Mouse (Mus musculus): Measurements from ENCODE around the gene Acvr2b.

The Acvr2b gene

DNA sequence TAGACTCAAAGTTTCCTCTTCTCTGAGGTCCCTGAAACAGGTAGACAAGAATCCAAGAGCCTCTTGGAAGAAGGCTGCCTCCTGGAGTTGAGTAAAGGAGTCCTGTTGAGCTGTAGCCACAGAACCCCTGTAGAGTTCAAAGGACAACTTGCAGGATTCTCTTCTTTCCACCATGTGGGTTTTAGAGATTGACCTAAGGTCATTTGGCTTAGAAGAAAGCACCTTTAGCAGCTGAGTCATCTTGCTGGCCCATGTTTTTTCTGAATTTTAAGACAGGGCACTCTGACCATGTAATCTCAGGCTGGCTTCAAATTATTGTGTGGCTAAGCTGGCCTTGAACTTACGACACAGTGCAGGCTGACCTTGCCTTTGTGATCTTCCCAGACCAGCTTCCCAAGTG lies 71.1 kb downstream of the Acvr2b start:
- no peak for DNase-seq (ENCODE audit: low spot score in 2 of 2)

DNA sequence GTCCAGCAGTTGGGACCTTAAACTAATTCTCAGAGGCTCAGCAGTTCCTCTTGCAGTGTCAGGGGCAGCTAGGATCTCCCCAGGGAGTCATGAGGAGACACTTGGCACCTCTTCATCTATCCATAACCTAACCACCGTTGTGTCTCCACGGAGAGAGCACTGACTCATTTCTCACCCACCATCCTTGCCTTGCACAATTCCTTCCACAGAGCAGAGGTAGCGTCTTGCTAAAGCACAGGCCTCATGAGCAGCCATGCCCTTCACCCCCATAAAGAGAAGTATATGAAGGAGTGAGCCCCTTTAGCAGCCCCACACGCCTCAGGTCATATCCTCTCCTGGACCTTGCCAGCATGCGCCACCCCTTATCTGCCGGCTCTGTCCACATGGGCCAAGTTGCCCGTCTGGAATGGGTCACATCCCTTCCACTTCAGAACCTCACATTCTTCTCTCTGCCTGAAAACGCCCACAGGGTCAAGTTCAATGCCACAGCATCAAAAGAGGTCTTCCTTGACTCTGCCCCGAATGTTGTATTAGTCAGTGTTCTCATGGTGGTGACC lies 71.8 kb downstream of the Acvr2b start:
- no peak for DNase-seq (ENCODE audit: low spot score in 2 of 2)

DNA sequence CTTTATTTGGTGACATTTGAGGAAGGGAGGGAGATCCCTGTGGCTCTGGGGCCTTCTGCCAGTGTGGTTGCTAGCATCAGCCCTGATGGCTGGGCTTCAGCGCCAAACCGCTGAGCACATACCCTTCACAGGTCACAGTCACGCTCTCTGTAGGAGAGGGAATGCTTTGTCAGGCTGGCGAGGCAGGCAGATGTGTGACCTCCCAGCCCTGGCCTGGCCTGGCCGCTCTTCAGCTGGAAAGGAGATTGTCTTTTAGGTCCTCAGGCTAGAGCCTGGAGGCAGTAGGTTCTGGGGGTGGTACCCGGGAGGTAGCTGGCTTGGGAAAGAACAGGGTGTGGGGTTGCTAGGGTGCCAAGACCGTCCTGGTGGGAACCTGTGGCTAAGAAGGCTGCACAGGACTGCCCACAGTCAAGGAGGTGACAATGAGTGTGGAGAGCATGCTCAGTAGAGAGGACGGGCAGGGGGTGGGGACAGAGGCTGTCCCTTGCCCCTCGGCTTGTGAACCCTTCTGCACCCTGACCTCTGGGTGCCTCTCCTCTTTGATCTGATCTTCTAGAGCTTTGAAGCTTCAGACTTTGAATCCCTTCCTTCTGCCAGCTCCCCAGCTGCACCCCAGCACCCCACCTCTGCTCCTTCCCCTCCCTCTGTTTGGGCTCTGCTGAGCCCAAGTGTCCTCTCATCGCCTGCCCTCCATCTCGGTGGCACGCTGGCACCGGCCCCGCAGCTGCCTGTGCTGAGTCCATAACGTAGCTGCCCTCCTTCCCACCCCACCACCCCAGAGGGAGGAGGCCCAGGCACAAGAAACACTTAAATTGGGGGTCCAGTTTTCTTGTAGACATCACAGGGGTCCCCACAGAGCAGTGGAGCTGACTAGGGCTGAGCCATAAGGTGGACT lies 73.0 kb downstream of the Acvr2b start:
- no peak for DNase-seq (ENCODE audit: low spot score in 2 of 2)

DNA sequence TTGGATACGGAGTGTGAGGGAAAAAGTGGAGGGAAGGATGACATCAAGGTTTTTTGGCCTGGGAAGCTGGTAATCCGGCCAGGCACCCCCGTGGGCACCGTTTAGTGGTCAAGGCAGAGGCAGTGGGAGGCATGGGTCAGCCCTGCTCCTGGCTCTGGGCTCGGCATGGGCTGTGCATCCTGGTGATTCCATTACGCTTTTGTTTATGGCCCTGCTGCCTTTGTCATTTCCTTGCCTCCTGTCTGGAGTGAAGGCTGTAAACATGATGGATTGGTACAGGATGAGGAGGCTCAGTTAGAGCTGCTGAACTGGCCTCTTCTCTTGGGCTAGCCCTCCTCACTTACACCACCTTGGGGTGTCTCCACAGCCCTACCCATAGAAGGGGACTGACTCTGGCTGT lies 75.8 kb downstream of the Acvr2b start:
- no peak for DNase-seq (ENCODE audit: low spot score in 2 of 2)

DNA sequence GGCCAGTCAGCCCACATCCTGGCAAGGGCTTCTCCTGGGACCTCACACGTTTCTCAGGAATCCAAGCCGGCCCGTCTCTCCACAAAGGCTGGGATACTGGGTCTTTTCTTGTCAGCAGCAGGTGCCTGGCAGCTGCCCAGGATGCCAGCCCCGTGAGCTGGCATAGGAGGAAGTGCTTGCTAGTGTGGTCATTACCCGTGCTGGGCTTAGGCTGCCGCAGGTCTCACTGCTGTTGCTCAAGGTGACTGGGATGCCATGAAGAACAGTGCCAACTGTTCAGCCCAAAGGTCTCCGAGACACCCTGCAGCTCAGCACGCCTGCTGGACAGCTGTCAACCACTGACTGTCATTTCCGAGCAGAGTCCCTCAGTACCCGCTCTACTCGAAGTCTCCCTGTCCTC lies 76.4 kb downstream of the Acvr2b start:
- DNase-seq (ENCODE audit: low spot score in 2 of 2) = no peak

DNA sequence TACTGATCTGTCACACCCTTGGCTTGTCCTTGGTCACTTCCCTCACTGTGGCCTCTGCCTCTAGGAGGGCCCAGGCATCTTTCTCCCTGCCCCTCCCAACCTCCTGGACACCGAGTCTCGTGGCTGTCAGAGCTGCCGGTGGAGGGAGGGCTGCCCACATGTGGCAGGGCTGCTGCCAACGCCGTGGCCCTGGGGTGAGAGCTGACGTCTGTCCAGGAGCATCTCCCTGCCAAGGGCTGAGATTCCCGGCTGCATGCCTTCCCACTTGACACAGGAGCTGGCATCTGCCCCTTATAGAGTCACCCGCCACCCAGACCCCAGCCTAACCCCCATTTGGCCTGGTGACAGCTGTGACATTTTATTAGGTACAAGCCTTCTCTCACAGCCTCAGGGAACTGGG lies 77.4 kb downstream of the Acvr2b start:
- no peak for DNase-seq (ENCODE audit: low spot score in 2 of 2)

DNA sequence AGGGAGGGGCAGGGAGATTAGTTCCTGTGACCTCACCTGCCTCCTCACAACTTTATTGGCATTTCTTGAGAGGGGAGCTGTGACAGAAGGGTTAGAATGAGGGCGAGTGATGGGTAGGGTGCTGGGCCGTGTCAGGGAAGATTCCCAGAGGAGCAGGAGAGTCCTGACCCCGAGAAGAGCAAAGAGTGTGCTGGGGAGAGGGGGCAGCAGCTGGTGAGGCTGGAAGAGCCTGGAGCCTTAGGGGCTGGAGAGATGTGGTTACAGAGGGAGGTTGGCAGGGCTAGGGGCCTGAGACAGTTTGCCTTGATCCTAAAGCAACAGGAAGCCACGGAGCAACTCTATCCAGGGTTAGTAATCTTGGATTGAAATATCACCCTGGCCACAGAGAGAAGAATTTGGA lies 79.7 kb downstream of the Acvr2b start:
- DNase-seq (ENCODE audit: low spot score in 2 of 2) = no peak

DNA sequence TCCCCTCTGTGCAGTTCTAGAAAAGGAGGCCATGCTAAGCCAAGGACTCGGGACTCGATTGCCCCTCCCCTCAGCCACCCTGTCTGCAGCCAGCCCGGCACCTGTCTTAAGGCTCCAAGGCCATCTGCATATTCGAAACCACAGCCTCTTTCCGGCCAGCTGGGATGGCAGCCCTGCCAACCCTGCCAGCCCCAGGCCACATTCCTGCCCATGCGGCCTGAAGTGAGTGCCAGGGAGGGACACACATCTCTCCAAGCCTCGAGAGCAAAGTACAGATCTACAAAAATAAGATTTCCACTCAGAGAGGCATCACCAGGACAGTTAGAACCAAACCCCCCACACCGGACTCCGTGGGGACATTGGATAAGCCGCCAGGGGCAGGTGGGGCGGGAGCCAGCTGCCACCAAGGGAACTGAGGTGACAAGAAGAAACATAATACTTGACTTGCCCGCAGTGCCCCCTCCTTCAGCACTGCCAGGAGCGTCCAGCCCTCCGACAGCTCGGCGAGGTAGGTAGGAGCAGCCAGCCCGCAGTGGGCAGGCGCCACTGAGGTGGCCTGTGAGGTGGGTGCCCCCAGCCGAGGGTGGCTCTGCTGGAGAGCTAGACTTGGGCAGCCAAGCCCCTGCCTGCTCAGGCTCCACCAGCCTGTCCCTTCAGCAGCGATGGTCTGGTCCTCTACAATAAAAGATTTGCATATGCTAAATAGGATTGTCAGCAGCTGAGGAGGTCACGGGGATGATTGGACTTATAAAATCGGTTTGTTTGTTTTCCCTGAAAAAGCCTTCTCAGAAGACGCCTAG lies 81.8 kb downstream of the Acvr2b start:
- DNase-seq (ENCODE audit: low spot score in 2 of 2) = no peak

DNA sequence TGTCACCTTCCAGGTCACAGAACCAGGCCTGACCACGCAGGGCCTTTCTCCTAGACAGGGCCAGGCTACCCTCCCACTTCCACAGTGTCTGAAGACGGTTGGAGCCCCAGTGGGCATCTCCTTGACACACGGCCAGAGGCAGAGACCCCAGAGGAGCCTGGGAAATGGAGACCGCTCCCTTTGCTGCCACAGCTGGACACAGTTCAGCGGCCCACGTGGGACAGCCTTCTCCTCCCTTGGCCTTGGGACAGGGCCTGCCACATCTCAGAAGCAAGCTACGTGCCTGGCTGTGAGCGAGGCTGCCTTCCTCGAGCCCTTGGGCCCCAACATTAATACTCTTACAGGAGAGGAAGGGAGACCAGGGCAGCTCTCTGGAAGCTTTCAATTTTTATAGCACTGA lies 82.5 kb downstream of the Acvr2b start:
- DNase-seq (ENCODE audit: low spot score in 2 of 2) = no peak

All from spleen, postnatal 4 days (tissue).